Mouse (Mus musculus): ENCODE measurements around the gene Asns. TPM values are rescaled to one million over a fixed set of nuclear protein-coding genes. Genes with fewer than 3 reads are reported as not detected.
A peak's percentile ranks its signal among the peaks of the same experiment; 100 is the strongest.

Asns gene
- polyA plus RNA-seq, 1 experiment from 2014 or later: 112 TPM

GRCm38 (mm10) chr6:7692037-7692436 lies 1.0 kb downstream of the Asns start:
- ATAC-seq: no peak
- Histone ChIP-seq H3K9me3 (ENCODE audit: control insufficient read depth, low read length) (no peaks in the 10 kb centered on the region), H3K27me3 (replicated peaks; ENCODE audit: control insufficient read depth, insufficient read depth, low read length) (no peaks in the 10 kb centered on the region), H3K4me1 (ENCODE audit: control insufficient read depth, insufficient read depth, low read length) (no peaks in the 10 kb centered on the region), H3K27ac (ENCODE audit: low read length) (no peak overlapping the region), H3K4me2 (ENCODE audit: low read depth, low read length) (peak overlapping the region; percentile 62), H3K36me3 (ENCODE audit: control insufficient read depth, insufficient read depth, low read length) (no peaks in the 10 kb centered on the region), H3K9ac (ENCODE audit: low read depth, low read length) (no peak overlapping the region), H3K4me3 (ENCODE audit: low read length) (peak overlapping the region; percentile 57)
- WGBS: 38% methylated on average over 15 of the region's 15 CpGs

- H3K36me3 ChIP-seq (ENCODE audit: control insufficient read depth, insufficient read depth, low read length): no peaks in the 10 kb centered on the region
- 78% methylated on average over 9 of the region's 9 CpGs for WGBS
- no peak overlapping the region for H3K9ac ChIP-seq (ENCODE audit: low read depth, low read length)
- no peaks in the 10 kb centered on the region for H3K27me3 ChIP-seq (replicated peaks; ENCODE audit: control insufficient read depth, insufficient read depth, low read length)
- H3K27ac ChIP-seq (ENCODE audit: low read length): no peak overlapping the region
- H3K9me3 ChIP-seq (ENCODE audit: control insufficient read depth, low read length): no peaks in the 10 kb centered on the region
- no peak for ATAC-seq
- H3K4me2 ChIP-seq (ENCODE audit: low read depth, low read length): no peak overlapping the region
- no peaks in the 10 kb centered on the region for H3K4me1 ChIP-seq (ENCODE audit: control insufficient read depth, insufficient read depth, low read length)
- no peak overlapping the region for H3K4me3 ChIP-seq (ENCODE audit: low read length)
Observed at GRCm38 (mm10) chr6:7690456-7690855, 2.6 kb downstream of the Asns start.

- no peaks in the 10 kb centered on the region for H3K9me3 ChIP-seq (ENCODE audit: control insufficient read depth, low read length)
- no peaks in the 10 kb centered on the region for H3K4me1 ChIP-seq (ENCODE audit: control insufficient read depth, insufficient read depth, low read length)
- no peak for ATAC-seq
- H3K27me3 ChIP-seq (replicated peaks; ENCODE audit: control insufficient read depth, insufficient read depth, low read length): no peaks in the 10 kb centered on the region
- H3K4me2 ChIP-seq (ENCODE audit: low read depth, low read length): no peak overlapping the region
- no peak overlapping the region for H3K4me3 ChIP-seq (ENCODE audit: low read length)
- H3K9ac ChIP-seq (ENCODE audit: low read depth, low read length): no peak overlapping the region
- H3K27ac ChIP-seq (ENCODE audit: low read length): no peak overlapping the region
- H3K36me3 ChIP-seq (ENCODE audit: control insufficient read depth, insufficient read depth, low read length): no peaks in the 10 kb centered on the region
- WGBS: 93% methylated on average over 12 of the region's 12 CpGs
Observed at GRCm38 (mm10) chr6:7689180-7689579, 3.9 kb downstream of the Asns start.

GRCm38 (mm10) chr6:7686047-7686446 lies 7.0 kb downstream of the Asns start:
- ATAC-seq: no peak
- no peak overlapping the region for H3K4me3 ChIP-seq (ENCODE audit: low read length)
- H3K27ac ChIP-seq (ENCODE audit: low read length): no peak overlapping the region
- H3K36me3 ChIP-seq (ENCODE audit: control insufficient read depth, insufficient read depth, low read length): no peaks in the 10 kb centered on the region; the same call in 1 of the 2 replicates
- H3K9ac ChIP-seq (ENCODE audit: low read depth, low read length): no peak overlapping the region
- 65% methylated on average over 2 of the region's 2 CpGs for WGBS
- H3K4me1 ChIP-seq (ENCODE audit: control insufficient read depth, insufficient read depth, low read length): no peaks in the 10 kb centered on the region
- no peak overlapping the region for H3K4me2 ChIP-seq (ENCODE audit: low read depth, low read length)
- no peaks in the 10 kb centered on the region for H3K27me3 ChIP-seq (replicated peaks; ENCODE audit: control insufficient read depth, insufficient read depth, low read length)
- no peaks in the 10 kb centered on the region for H3K9me3 ChIP-seq (ENCODE audit: control insufficient read depth, low read length)

- no peaks in the 10 kb centered on the region for H3K27me3 ChIP-seq (replicated peaks; ENCODE audit: control insufficient read depth, insufficient read depth, low read length)
- H3K4me3 ChIP-seq (ENCODE audit: low read length): no peak overlapping the region
- WGBS: 91% methylated on average over 8 of the region's 8 CpGs
- no peak overlapping the region for H3K4me2 ChIP-seq (ENCODE audit: low read depth, low read length)
- no peak overlapping the region for H3K27ac ChIP-seq (ENCODE audit: low read length)
- ATAC-seq: no peak
- no peaks in the 10 kb centered on the region for H3K9me3 ChIP-seq (ENCODE audit: control insufficient read depth, low read length)
- H3K4me1 ChIP-seq (ENCODE audit: control insufficient read depth, insufficient read depth, low read length): no peaks in the 10 kb centered on the region
- no peak overlapping the region for H3K9ac ChIP-seq (ENCODE audit: low read depth, low read length)
- H3K36me3 ChIP-seq (ENCODE audit: control insufficient read depth, insufficient read depth, low read length): no peaks in the 10 kb centered on the region
Observed at GRCm38 (mm10) chr6:7676194-7676901, 16.7 kb downstream of the Asns start.

- H3K4me3 ChIP-seq (ENCODE audit: low read length): no peak overlapping the region
- no peaks in the 10 kb centered on the region for H3K9me3 ChIP-seq (ENCODE audit: control insufficient read depth, low read length)
- 87% methylated on average over 10 of the region's 10 CpGs for WGBS
- no peak overlapping the region for H3K27ac ChIP-seq (ENCODE audit: low read length)
- no peaks in the 10 kb centered on the region for H3K27me3 ChIP-seq (replicated peaks; ENCODE audit: control insufficient read depth, insufficient read depth, low read length)
- no peak overlapping the region for H3K9ac ChIP-seq (ENCODE audit: low read depth, low read length)
- no peak overlapping the region for H3K4me2 ChIP-seq (ENCODE audit: low read depth, low read length)
- no peaks in the 10 kb centered on the region for H3K4me1 ChIP-seq (ENCODE audit: control insufficient read depth, insufficient read depth, low read length)
- H3K36me3 ChIP-seq (ENCODE audit: control insufficient read depth, insufficient read depth, low read length): no peaks in the 10 kb centered on the region
- ATAC-seq: no peak
Observed at GRCm38 (mm10) chr6:7672438-7673253, 20.4 kb downstream of the Asns start.

- no peak for ATAC-seq
- no peaks in the 10 kb centered on the region for H3K36me3 ChIP-seq (ENCODE audit: control insufficient read depth, insufficient read depth, low read length)
- H3K9ac ChIP-seq (ENCODE audit: low read depth, low read length): no peak overlapping the region
- H3K4me2 ChIP-seq (ENCODE audit: low read depth, low read length): no peak overlapping the region
- no peaks in the 10 kb centered on the region for H3K9me3 ChIP-seq (ENCODE audit: control insufficient read depth, low read length)
- 49% methylated on average over 3 of the region's 3 CpGs for WGBS
- no peak overlapping the region for H3K27ac ChIP-seq (ENCODE audit: low read length)
- H3K4me1 ChIP-seq (ENCODE audit: control insufficient read depth, insufficient read depth, low read length): no peaks in the 10 kb centered on the region
- no peaks in the 10 kb centered on the region for H3K27me3 ChIP-seq (replicated peaks; ENCODE audit: control insufficient read depth, insufficient read depth, low read length)
- no peak overlapping the region for H3K4me3 ChIP-seq (ENCODE audit: low read length)
Observed at GRCm38 (mm10) chr6:7671429-7671828, 21.6 kb downstream of the Asns start.

GRCm38 (mm10) chr6:7670588-7670987 lies 22.5 kb downstream of the Asns start:
- H3K9ac ChIP-seq (ENCODE audit: low read depth, low read length): no peak overlapping the region
- H3K4me1 ChIP-seq (ENCODE audit: control insufficient read depth, insufficient read depth, low read length): no peaks in the 10 kb centered on the region
- H3K27me3 ChIP-seq (replicated peaks; ENCODE audit: control insufficient read depth, insufficient read depth, low read length): no peaks in the 10 kb centered on the region
- no peaks in the 10 kb centered on the region for H3K9me3 ChIP-seq (ENCODE audit: control insufficient read depth, low read length)
- no peak overlapping the region for H3K4me3 ChIP-seq (ENCODE audit: low read length)
- no peak overlapping the region for H3K4me2 ChIP-seq (ENCODE audit: low read depth, low read length)
- H3K27ac ChIP-seq (ENCODE audit: low read length): no peak overlapping the region
- H3K36me3 ChIP-seq (ENCODE audit: control insufficient read depth, insufficient read depth, low read length): no peaks in the 10 kb centered on the region
- WGBS: 53% methylated on average over 3 of the region's 3 CpGs
- ATAC-seq: no peak

GRCm38 (mm10) chr6:7669721-7670120 lies 23.3 kb downstream of the Asns start:
- no peak for ATAC-seq
- Histone ChIP-seq H3K27me3 (replicated peaks; ENCODE audit: control insufficient read depth, insufficient read depth, low read length) (no peaks in the 10 kb centered on the region), H3K9me3 (ENCODE audit: control insufficient read depth, low read length) (no peaks in the 10 kb centered on the region), H3K4me3 (ENCODE audit: low read length) (no peak overlapping the region), H3K9ac (ENCODE audit: low read depth, low read length) (no peak overlapping the region), H3K4me1 (ENCODE audit: control insufficient read depth, insufficient read depth, low read length) (no peaks in the 10 kb centered on the region), H3K36me3 (ENCODE audit: control insufficient read depth, insufficient read depth, low read length) (no peaks in the 10 kb centered on the region), H3K4me2 (ENCODE audit: low read depth, low read length) (no peak overlapping the region), H3K27ac (ENCODE audit: low read length) (no peak overlapping the region)
- WGBS: 84% methylated on average over 5 of the region's 5 CpGs
